Mouse (Mus musculus) layer of hippocampus, adult 2 months (tissue): ENCODE results near the gene Cort. TPM values are rescaled to one million over a fixed set of nuclear protein-coding genes. Genes with fewer than 3 reads are reported as not detected.

ENCODE experiments used
- DNase-seq, 2 experiments: peaks; one replicate each; pipeline ENCODE4 v3.0.0; 2022; ENCODE audit warnings: low spot score in 2 of 2
- H3K27ac ChIP-seq: fragments of 200-600 bp; 2 replicates; pipeline ENCODE4 v1.8.1; 2022
- H3K4me3 ChIP-seq: fragments of 200-600 bp; 2 replicates; pipeline ENCODE4 v1.8.1; 2022; ENCODE audit warnings: mild to moderate bottlenecking
- CTCF ChIP-seq: fragments of 200-600 bp; conservative IDR thresholded peaks from 2 replicates; pipeline ENCODE4 v1.8.1; 2022; ENCODE audit warnings: antibody characterized with exemption, mild to moderate bottlenecking, moderate library complexity
- total RNA-seq, 2 experiments: library from RNA; stranded (reverse); gene quantifications; 2 replicates each; pipeline ENCODE4 v1.2.3; 2021

Cort gene
- total RNA-seq, 2 experiments from 2014 or later: 11.0 to 14.7 TPM

DNA sequence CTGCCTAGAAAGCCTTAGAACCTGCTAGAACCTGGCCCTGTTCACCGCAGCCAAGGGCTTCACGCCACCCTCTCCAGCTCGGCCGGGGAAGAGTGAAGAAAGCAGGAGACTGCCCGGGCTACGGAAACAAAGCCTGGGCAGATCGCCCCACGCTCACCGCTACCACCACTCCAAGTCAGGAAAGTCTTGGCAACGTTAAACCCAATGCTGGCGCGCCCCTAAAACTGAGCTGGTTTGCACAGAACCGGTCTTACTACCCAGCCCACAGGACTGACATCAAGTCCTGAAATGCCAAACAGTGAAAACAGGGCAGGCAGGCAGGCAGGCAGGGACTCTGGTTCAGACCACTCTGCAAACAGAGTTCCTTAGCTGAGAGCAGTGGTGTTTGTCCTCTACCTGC, 51.5 kb downstream of the Cort start:
- Histone ChIP-seq H3K4me3 (no peak overlapping the region), H3K27ac (no peak overlapping the region)
- no peak for DNase-seq
- no peak for TF ChIP-seq CTCF

Other genes with a start within 250 kb of the Cort start
- 10 to 100 TPM; 47.8 to 48.5 TPM for gene Pex14, start 26.9 kb downstream of the Cort start, total RNA-seq
- gene Dffa, start 22.6 kb downstream of the Cort start, total RNA-seq: 10 to 100 TPM; 47.8 to 54.2 TPM
- 10 to 100 TPM; 19.3 to 27.1 TPM for gene Cenps, start 10.9 kb upstream of the Cort start, total RNA-seq
- gene Pgd, start 40.0 kb upstream of the Cort start, total RNA-seq: 10 to 100 TPM; 30.8 to 32.0 TPM
- gene Kif1b, start 180.9 kb upstream of the Cort start, total RNA-seq: 100 to 1,000 TPM; 403 to 414 TPM